Mouse (Mus musculus) liver, embryonic 14.5 days (tissue): ENCODE data around the gene Pak1ip1. TPM values are rescaled to one million over a fixed set of nuclear protein-coding genes. Genes with fewer than 3 reads are reported as not detected.

Experiments used
- ATAC-seq: fragments of 200-750 bp; cut with Nextera tagmentation; 2 replicates; pipeline ENCODE4 v1.8.0; 2017; ENCODE audit warnings: moderate number of reproducible peaks, mild to moderate bottlenecking, moderate library complexity; ENCODE audit not compliant: insufficient read depth
- DNase-seq, 3 experiments: peaks; one replicate each; pipeline ENCODE4 v3.0.0-alpha.2; 2012 to 2013; ENCODE audit warnings: low read depth in 3 of 3, low spot score in 3 of 3
- H3K27ac ChIP-seq: fragments of 300-500 bp; sonication (generic); 2 replicates; pipeline ENCODE4 v1.5.1; 2014; ENCODE audit warnings: moderate library complexity, mild to moderate bottlenecking, control low read depth, inconsistent platforms
- H3K27me3 ChIP-seq: fragments of 300-500 bp; sonication (generic); 2 replicates; pipeline ENCODE4 v1.6.1; 2014; ENCODE audit warnings: mild to moderate bottlenecking, low read length, moderate library complexity; ENCODE audit not compliant: control insufficient read depth, insufficient read depth
- H3K36me3 ChIP-seq: fragments of 300-500 bp; sonication (generic); replicated peaks from 2 replicates; pipeline ENCODE4 v1.6.1; 2014; ENCODE audit warnings: low read depth; ENCODE audit not compliant: control insufficient read depth, insufficient read depth
- H3K4me1 ChIP-seq, 2 experiments: fragments of 200-500 bp in 1 of 2; fragments of 300-500 bp in 1 of 2; sonication (generic) in 1 of 2; replicated peaks; 2 replicates each; pipeline ENCODE4 v1.6.1; 2012 to 2014; ENCODE audit warnings: antibody characterized with exemption in 1 of 2, inconsistent platforms in 1 of 2, low read length in 1 of 2; ENCODE audit not compliant: control insufficient read depth in 2 of 2, insufficient read depth in 2 of 2
- H3K4me2 ChIP-seq: fragments of 300-500 bp; sonication (generic); 2 replicates; pipeline ENCODE4 v1.6.1; 2014; ENCODE audit warnings: low read depth, mild to moderate bottlenecking, control low read depth, moderate library complexity
- H3K4me3 ChIP-seq, 2 experiments: fragments of 200-500 bp in 1 of 2; fragments of 300-500 bp in 1 of 2; sonication (generic) in 1 of 2; 2 replicates each; pipeline ENCODE4 v1.5.1; 2012 to 2014; ENCODE audit warnings: low read depth in 2 of 2, low read length in 2 of 2, mild to moderate bottlenecking in 2 of 2, control low read depth in 1 of 2, inconsistent platforms in 1 of 2, moderate library complexity in 1 of 2; ENCODE audit not compliant: insufficient read depth in 1 of 2
- H3K9ac ChIP-seq: fragments of 300-500 bp; sonication (generic); replicated peaks from 2 replicates; pipeline ENCODE4 v1.6.1; 2014; ENCODE audit warnings: mild to moderate bottlenecking, control low read depth, moderate library complexity
- H3K9me3 ChIP-seq: fragments of 300-500 bp; sonication (generic); 2 replicates; pipeline ENCODE4 v1.6.1; 2016; ENCODE audit warnings: low read length, mixed read lengths; ENCODE audit not compliant: control insufficient read depth
- CTCF ChIP-seq: IDR thresholded peaks from 2 replicates; pipeline ENCODE4 v1.5.1; 2016; ENCODE audit warnings: antibody characterized with exemption, low read depth, control low read depth
- EP300 ChIP-seq: IDR thresholded peaks from 2 replicates; pipeline ENCODE4 v1.6.1; 2016; ENCODE audit warnings: antibody characterized with exemption, low read depth
- WGBS: fragments of 180-500 bp; shearing (Covaris S2); extraction: QIAGEN DNeasy Blood & Tissue Kit; methylation state at CpG from one replicate; pipeline ENCODE4 v1.1.7; 2014; ENCODE audit not compliant: insufficient replicate concordance; 5-methylcytosine and 5-hydroxymethylcytosine counted together
- polyA plus RNA-seq, 2 experiments: library from polyadenylated mRNA; depleted of rRNA in 1 of 2; stranded (reverse) in 1 of 2; unstranded in 1 of 2; fragments of >200 nt; fragmentation: Nextera tagmentation in 1 of 2; extraction: Ambion mirVana in 1 of 2; gene quantifications; 2 replicates each; pipeline versions ENCODE4 v1.2.1 to v1.2.3; 2012 to 2014

The Pak1ip1 gene
- polyA plus RNA-seq, 2 experiments, result 51.0 to 60.0 TPM

- DNase-seq, result no peak
- no peak for ATAC-seq
- Histone ChIP-seq H3K27ac (no peak overlapping the region), H3K4me2 (no peak overlapping the region), H3K4me3 (no peak overlapping the region), H3K9ac (no peak overlapping the region), H3K4me1 (no peaks in the 10 kb centered on the region), H3K27me3 (no peaks in the 10 kb centered on the region), H3K9me3 (no peaks in the 10 kb centered on the region), H3K36me3 (no peaks in the 10 kb centered on the region)
- no peak for TF ChIP-seq EP300
- WGBS, result 65% methylated on average over 4 of the region's 4 CpGs
Observed at GRCm38 (mm10) chr13:41042511-41042910, 41.7 kb downstream of the Pak1ip1 start.

GRCm38 (mm10) chr13:41045901-41046300, 45.1 kb downstream of the Pak1ip1 start:
- H3K27ac ChIP-seq, result no peak overlapping the region
- no peak overlapping the region for H3K4me2 ChIP-seq
- no peaks in the 10 kb centered on the region for H3K36me3 ChIP-seq
- WGBS, result 76% methylated on average over 8 of the region's 8 CpGs
- TF ChIP-seq EP300 (no peak), CTCF (no peak)
- no peak overlapping the region for H3K9ac ChIP-seq
- ATAC-seq (no peak), DNase-seq (no peak)
- no peak overlapping the region for H3K4me3 ChIP-seq
- H3K4me1 ChIP-seq, result no peaks in the 10 kb centered on the region
- H3K27me3 ChIP-seq, result no peaks in the 10 kb centered on the region
- H3K9me3 ChIP-seq, result no peaks in the 10 kb centered on the region

- TF ChIP-seq CTCF (no peak), EP300 (no peak)
Observed at GRCm38 (mm10) chr13:41047280-41047679, 46.5 kb downstream of the Pak1ip1 start.

GRCm38 (mm10) chr13:41051965-41052364, 51.1 kb downstream of the Pak1ip1 start:
- DNase-seq, result no peak
- no peaks in the 10 kb centered on the region for H3K36me3 ChIP-seq
- WGBS, result 41% methylated on average over 5 of the region's 5 CpGs
- no peaks in the 10 kb centered on the region for H3K9me3 ChIP-seq
- no peak overlapping the region for H3K27ac ChIP-seq
- ATAC-seq, result no peak
- H3K9ac ChIP-seq, result no peak overlapping the region
- H3K4me2 ChIP-seq, result no peak overlapping the region
- H3K27me3 ChIP-seq, result no peaks in the 10 kb centered on the region
- no peak overlapping the region for H3K4me3 ChIP-seq
- no peak for TF ChIP-seq EP300
- no peak for TF ChIP-seq CTCF
- 0 out of 4 replicates have a peak, but pooled peaks cover 0 to 2% of the 10 kb centered on the region in 2 experiments for H3K4me1 ChIP-seq

More at GRCm38 (mm10) chr13:41047280-41047679, 46.5 kb downstream of the Pak1ip1 start:
- no peak overlapping the region for H3K4me3 ChIP-seq
- H3K9ac ChIP-seq, result no peak overlapping the region
- H3K4me1 ChIP-seq, result no peaks in the 10 kb centered on the region
- no peaks in the 10 kb centered on the region for H3K9me3 ChIP-seq
- DNase-seq (no peak), ATAC-seq (no peak)
- H3K4me2 ChIP-seq, result no peak overlapping the region
- H3K27ac ChIP-seq, result no peak overlapping the region
- no peaks in the 10 kb centered on the region for H3K27me3 ChIP-seq
- H3K36me3 ChIP-seq, result no peaks in the 10 kb centered on the region
- 74% methylated on average over 6 of the region's 6 CpGs for WGBS

Other genes with a start within 250 kb of the Pak1ip1 start
- gene Gcnt2, start 141.3 kb upstream of the Pak1ip1 start, polyA plus RNA-seq (2012; rRNA removed), result 0.44 and 0.51 TPM in 2 replicates
- 0.91 and 1.2 TPM in 2 replicates for gene Gcnt2, start 141.3 kb upstream of the Pak1ip1 start, polyA plus RNA-seq (2014; fragmentation: Nextera tagmentation; extraction: Ambion mirVana)
- 335 and 364 TPM in 2 replicates for gene Tmem14c, start 15.3 kb downstream of the Pak1ip1 start, polyA plus RNA-seq (2012; rRNA removed)
- gene Tmem14c, start 15.3 kb downstream of the Pak1ip1 start, polyA plus RNA-seq (2014; fragmentation: Nextera tagmentation; extraction: Ambion mirVana), result 866 and 947 TPM in 2 replicates
- 0.03 and 0.09 TPM in 2 replicates for gene Mak, start 78.7 kb downstream of the Pak1ip1 start, polyA plus RNA-seq (2012; rRNA removed)
- 0.11 and 0.27 TPM in 2 replicates for gene Mak, start 78.7 kb downstream of the Pak1ip1 start, polyA plus RNA-seq (2014; fragmentation: Nextera tagmentation; extraction: Ambion mirVana)
- not detected in 2 replicates for gene Gcm2, start 110.0 kb downstream of the Pak1ip1 start, polyA plus RNA-seq (2012; rRNA removed)
- gene Gcm2, start 110.0 kb downstream of the Pak1ip1 start, polyA plus RNA-seq (2014; fragmentation: Nextera tagmentation; extraction: Ambion mirVana), result not detected in 2 replicates
- not detected in 2 replicates for gene Sycp2l, start 113.3 kb downstream of the Pak1ip1 start, polyA plus RNA-seq (2012; rRNA removed)
- not detected in 2 replicates for gene Sycp2l, start 113.3 kb downstream of the Pak1ip1 start, polyA plus RNA-seq (2014; fragmentation: Nextera tagmentation; extraction: Ambion mirVana)
- gene Elovl2, start 219.4 kb downstream of the Pak1ip1 start, polyA plus RNA-seq (2012; rRNA removed), result 14.4 and 17.4 TPM in 2 replicates
- 28.1 and 33.4 TPM in 2 replicates for gene Elovl2, start 219.4 kb downstream of the Pak1ip1 start, polyA plus RNA-seq (2014; fragmentation: Nextera tagmentation; extraction: Ambion mirVana)
- 2.2 and 3.1 TPM in 2 replicates for gene Smim13, start 248.8 kb downstream of the Pak1ip1 start, polyA plus RNA-seq (2012; rRNA removed)
- 3.8 and 4.3 TPM in 2 replicates for gene Smim13, start 248.8 kb downstream of the Pak1ip1 start, polyA plus RNA-seq (2014; fragmentation: Nextera tagmentation; extraction: Ambion mirVana)